Mouse (Mus musculus): ENCODE measurements around the gene Prr5l. TPM values are rescaled to one million over a fixed set of nuclear protein-coding genes. Genes with fewer than 3 reads are reported as not detected.
A peak's percentile ranks its signal among the peaks of the same experiment; 100 is the strongest.

Prr5l gene
- total RNA-seq, 2 experiments from 2014 or later: not detected

DNA sequence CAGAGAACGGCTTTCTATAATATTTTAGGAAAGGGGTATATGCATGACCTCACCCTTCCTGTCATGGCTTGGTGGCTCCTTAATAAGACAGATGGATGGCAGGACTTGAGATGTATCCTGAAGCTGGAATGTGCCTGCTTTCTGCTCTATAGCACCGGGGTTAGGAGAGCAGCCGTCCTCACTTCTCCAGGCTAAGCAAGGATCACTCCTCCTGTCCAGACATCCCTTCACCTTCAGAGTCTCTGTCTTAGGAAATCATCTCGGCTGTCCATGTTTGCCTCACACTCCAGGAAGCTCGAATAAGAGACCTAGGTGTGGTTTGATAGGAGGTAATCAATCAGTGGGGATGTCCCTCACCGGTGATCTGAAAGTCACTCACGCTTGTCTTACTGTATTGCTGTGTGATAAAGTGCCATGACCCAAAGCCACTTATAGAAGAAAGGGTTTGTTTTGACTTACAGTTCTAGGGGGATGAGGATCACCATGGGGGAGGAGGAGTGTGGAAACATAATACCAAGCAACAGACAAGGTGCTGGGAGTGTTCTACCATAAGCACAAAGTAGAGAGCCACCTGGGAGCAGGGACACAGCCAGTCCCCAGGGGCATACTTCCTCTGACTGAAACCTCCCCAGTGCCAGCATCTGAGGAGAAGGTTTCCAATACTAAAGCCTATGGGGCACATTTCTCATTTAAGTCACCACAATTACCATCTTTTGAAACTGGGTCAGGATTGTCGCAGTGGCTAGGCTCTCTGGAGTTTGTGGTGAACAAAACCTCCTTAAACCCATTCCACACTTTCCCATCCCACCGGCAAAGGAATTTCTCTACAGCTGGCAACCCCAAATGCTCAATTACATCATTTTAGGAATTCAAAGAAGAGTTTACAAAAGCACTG is 57.4 kb downstream of the Prr5l start:
- ATAC-seq (replicated peaks; ENCODE audit: poor library complexity, severe bottlenecking): no peak

DNA sequence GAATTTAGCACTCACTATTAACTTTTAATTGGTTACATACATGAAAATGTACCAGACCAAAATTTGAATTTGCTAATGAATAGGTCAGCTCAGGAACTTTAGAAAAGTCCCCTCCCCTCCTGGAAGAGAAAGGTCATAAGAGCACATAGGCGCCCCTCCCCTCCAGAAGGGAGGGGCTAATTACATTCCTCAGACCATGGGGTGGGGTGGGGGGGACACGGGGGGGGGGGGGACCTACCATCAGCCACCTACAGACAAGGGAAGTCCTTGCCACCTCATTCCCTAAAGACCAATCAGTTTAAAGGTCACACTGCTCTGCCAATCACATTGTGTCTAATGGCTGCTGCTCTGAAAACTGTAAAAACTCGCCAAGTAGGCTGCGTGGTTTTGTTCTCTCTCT is 59.0 kb downstream of the Prr5l start:
- ATAC-seq (replicated peaks; ENCODE audit: poor library complexity, severe bottlenecking): no peak

DNA sequence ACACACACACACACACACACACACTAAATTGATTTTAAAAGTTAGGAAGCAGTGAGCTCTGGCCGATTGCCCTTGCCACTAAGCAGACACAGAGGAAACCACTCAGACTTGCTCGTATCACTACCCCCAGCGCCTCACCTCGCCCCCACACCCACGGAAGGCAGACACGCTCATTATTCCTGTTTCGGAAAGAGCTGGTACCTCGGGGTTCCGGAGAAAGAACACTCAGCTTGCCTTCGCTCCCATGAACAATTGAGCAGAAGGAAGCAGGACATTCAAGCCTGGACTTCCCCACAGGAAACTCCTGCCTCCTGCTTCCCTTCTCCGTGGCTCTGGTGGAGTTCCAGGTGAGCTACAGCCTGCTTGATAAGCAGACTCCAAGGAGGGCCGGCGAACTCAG is 60.0 kb downstream of the Prr5l start:
- 0 out of 2 replicates have a peak, but pooled peaks have one; percentile 25 for ATAC-seq (replicated peaks; ENCODE audit: poor library complexity, severe bottlenecking)

DNA sequence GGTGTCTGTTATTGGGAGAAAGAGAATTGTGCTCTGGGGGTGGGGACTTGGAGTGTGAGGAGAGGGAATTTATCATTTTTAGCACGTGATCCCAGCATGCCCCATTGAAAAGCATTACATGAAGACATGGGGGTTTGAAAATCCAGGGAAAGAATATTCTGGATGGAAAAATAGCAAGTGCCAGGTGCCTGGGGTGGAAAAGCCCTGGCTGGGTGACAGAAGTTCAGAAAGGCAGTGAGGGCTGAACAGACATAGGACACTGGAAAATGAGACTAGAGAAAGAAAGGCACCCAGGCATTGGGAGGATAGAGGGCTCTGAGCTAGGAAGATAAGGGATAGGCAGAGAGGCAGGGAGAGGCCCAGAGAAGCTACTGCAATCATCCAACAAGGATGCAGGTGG is 62.0 kb downstream of the Prr5l start:
- no peak for ATAC-seq (replicated peaks; ENCODE audit: poor library complexity, severe bottlenecking)

DNA sequence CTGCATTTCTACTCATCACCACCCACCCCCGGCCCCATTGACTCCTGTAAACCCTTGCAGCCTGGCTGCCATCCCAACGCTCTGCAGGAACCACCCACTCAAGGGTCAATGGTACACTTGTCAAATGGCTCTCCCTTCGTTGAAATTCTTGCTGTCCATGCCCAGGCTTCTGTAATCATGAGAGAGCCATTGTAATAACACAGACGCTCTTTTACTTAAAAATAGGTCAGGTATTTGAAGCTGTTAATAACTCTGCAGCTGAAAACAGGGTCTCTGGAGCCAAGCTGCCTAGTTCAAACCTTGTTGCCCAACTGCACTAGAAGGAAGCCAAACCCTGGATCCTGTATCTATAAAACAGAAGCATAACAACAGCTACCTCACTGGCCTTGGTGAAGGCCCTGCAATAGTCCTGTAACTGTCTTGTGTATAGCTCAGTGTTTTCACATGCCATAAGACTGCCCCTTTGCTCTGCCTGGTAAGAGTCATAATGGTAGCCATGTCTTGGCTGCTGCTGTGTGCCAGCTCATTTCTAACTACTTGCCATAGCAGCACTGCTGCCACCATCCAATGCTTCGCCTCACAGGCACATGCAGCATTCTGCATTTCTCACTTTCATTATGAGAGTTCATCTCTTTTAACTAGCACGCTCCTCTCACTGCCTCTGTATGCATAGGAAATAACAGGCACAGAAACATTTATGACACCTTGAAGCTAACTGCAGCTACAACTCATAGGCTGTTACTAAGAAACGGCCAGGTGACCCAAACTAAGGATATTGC is 63.7 kb downstream of the Prr5l start:
- no peak for ATAC-seq (replicated peaks; ENCODE audit: poor library complexity, severe bottlenecking)

DNA sequence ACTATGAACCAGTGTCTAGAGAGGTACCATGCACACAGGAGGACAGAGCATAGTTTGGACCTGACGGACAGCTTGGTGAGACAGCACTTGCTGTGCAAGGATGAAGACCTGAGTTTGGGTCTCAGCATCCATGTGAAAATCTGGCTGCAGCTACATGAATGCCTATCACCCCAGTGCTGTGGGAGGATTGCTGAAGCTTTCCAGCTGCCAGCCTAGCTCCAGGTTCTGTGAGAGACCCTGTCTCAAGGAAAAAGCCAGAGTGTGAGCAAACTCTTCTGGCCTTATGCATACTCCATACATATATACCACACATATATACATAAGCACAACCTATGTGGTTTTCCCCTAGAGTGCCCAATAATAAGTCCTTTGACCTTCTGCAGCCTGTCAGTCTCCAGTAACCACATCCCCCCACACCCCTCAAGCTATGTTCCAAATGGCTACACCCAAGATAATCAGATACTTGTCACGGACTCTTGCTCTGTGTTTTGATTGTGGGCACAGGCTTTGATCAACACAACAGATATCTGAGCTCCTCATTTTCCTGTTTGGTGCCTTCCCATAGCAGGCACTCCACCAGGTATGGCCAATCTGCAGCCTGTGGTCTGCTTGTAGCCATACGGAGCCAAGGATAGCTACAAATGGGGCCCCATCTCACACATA is 66.0 kb downstream of the Prr5l start:
- no peak for ATAC-seq (replicated peaks; ENCODE audit: poor library complexity, severe bottlenecking)

DNA sequence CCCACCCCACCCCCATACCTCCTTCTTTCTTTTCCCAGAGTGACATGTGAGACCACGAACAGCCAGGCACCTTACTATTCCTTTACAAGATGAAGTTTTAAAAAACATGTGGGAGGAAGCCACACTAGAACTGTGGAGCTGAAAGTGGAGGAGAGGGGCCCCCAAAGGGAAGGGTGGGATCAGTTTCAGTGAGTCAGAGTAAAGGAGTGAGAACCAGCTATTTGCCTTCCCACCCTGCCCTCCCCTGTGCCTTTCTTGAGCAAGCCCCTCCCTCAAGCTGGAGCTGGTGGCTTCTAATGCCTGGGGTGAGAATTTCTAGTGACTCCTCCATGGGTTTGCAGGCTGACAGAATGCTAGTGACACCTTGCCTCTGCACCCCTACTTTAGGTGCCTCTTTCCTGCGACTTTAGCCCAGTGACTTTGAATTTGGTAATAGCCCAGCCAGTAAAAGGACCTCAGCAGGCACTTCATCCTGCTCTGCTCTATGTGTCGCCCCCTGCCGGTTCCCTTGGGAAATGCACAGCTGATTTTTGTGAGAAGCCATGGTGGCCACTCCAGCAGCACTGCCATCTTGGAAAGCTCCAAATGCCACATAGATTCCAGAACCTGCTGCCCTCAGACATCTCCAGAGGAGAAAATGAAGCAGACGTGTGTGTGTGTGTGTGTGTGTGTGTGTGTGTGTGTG is 67.4 kb downstream of the Prr5l start:
- peak; percentile 73 for ATAC-seq (replicated peaks; ENCODE audit: poor library complexity, severe bottlenecking)

DNA sequence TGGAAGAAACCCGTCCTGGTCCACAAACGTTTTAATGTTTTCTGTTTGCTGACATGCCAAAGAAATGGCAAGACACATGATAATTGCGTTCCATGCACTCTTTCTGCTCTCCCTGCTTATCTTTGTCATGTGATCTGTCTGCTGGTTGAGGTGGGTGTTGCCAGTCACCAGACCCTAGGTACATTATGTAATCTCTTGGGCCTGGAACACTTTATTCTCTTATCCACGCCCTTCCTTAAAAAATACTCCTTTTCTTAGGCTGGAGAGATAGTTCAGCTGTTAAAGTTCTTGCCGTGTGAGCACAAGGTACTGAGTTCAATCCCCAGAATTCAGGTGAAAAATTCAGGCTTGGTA is 68.6 kb downstream of the Prr5l start:
- ATAC-seq (replicated peaks; ENCODE audit: poor library complexity, severe bottlenecking): no peak

DNA sequence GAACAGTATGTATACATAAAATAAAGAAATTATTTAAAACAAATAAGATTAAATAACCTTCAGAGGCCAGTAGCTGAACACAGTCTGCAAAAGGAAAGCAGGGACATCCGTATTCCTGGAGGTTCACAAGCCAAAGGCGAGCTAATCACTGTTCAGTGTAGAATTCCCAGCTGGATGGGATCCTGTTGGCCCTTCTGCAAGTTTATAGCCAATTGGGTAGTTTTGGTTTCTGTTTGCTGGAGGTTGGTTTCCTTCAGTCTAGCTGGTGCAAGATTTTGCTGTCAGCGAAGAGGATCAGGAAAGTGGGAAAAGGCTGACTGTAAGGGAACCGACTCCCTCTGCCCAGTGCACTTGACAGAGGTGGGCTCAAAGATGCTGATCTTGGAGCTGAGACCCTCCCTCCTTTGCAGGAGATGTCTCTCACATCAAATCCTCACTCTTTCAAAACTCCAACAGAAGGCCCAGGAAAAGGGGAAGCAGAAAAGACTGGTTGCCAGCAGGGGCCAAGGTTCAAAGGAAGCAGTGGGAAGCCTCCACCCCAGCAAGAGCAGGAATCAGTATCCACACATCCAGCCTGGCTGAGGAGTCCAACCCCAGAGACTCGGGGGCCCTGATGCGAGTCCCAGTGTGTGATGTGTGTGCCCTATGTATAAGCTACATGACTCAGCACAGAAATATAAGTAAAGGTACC is 69.1 kb downstream of the Prr5l start:
- peak; percentile 30 for ATAC-seq (replicated peaks; ENCODE audit: poor library complexity, severe bottlenecking)

DNA sequence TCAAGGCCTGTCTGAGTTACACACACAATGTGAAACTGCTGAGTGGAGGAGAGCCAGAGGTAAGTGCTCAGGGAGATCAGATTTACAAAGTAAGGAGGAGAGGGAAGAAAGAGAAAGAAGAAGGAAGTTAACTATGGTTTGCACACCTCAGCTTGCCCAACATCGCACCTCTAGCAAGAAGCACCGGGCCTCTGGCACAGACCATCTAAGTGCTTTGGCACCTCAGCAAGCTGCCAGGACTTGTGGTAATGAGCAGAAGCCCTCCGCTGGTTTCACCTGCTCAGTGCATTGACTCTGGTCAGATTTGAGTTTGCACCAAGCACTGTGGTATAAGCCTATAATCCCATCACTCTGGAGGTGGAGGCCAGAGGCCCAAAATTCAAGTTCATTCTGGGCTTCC is 70.9 kb downstream of the Prr5l start:
- no peak for ATAC-seq (replicated peaks; ENCODE audit: poor library complexity, severe bottlenecking)

DNA sequence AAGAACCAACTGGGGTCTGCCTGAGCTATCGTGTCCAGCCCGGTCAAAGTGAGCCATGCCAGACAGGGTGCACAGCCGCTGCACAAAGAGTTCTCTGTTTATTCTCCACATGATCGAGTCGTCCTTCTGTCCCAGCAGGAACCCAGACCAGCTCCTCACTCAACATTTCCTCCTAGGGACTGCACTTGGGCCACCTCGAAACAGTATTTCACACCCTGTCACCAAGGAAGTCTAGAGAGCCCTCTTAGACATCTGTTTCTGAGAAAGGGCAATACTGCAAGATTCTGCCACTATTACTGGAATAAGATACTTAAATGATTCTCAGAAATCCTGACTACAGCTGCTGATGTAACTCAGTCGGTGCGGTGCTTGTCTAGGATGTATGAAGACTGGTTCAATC is 72.1 kb downstream of the Prr5l start:
- ATAC-seq (replicated peaks; ENCODE audit: poor library complexity, severe bottlenecking): 0 out of 2 replicates have a peak, but pooled peaks have one; percentile 6

DNA sequence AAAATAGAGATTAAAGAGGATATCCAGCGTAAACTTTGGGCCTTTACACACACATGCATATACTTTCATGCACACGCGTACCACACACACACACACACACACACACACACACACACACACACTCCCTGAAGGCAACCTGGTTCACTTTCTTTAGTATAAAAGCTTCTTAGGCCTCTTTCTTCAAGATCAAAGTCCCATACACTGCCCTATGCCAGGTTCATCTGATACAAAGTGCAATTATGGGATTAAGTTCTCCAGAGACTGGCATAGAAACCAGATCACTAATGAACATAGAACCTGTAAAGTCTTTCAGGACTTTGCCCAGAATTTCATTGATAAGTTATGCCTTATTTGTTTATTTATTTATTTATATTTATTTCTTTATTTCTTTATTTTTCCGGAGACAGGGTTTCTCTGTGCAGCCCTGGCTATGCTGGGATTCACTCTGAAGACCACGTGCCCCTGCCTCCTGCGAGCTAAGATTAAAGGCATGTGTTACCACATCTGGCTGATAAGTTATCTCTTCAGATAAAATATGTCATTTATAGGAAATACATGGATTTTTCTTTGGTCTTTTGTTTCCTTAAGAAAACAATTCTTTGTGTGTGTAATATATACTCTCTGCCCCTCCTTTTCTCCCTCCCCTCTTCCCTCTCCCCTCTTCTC is 73.1 kb downstream of the Prr5l start:
- ATAC-seq (replicated peaks; ENCODE audit: poor library complexity, severe bottlenecking): no peak

DNA sequence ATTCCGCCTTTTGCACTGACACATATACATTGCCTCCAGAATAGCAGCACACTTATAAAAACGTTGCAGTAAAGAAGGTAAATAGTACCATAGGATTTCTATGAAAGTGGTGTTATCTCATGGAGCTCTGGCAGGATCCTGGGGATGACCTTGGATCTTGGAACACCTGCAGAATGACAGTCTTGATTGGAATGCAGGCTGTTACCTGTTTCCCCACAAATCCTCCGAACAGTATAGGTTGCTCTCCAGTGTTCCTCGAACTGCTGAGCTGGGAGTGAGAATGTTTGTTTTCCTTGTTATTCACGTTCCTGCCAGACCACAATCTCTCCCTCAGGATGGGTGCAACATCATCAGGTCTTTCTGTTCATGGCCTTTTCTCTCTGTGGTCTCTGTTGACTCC is 75.1 kb downstream of the Prr5l start:
- no peak for ATAC-seq (replicated peaks; ENCODE audit: poor library complexity, severe bottlenecking)

DNA sequence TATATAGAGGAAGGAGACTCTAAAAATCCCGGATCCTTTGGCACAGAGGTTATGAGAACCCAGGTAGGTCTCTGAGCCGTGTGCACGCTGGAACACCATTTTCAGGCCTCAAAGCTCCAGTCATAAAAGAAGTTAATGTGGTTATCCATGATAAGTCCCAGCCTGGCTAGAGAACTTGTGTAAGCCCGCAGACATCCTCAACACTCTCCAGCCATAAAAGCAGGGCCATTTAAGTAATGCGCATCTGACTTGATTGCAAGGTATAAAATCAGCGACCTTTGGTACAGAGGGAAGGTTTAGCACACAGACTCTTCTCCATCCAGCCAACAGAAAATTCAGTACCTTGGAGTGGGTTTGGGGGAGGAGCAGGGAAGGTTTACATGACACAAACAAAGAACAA is 80.6 kb downstream of the Prr5l start:
- no peak for ATAC-seq (replicated peaks; ENCODE audit: poor library complexity, severe bottlenecking)

DNA sequence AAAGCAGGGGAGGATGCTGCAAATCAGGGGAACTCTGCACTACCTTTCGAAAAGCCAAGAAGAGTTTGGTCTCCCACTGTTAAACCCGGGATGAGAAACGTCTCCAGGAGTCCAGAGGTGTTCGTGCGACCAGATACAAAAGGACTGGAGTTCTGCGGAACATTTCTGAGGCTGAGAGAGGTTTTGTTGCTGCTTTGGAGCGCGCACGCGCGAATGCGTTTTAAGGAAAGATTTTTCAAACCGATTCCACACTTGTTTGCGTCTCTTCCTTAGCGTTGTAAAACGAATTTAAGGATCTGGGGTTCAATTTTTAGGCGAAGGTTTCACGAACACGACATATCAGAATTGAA is 85.0 kb downstream of the Prr5l start:
- no peak for ATAC-seq (replicated peaks; ENCODE audit: poor library complexity, severe bottlenecking)

DNA sequence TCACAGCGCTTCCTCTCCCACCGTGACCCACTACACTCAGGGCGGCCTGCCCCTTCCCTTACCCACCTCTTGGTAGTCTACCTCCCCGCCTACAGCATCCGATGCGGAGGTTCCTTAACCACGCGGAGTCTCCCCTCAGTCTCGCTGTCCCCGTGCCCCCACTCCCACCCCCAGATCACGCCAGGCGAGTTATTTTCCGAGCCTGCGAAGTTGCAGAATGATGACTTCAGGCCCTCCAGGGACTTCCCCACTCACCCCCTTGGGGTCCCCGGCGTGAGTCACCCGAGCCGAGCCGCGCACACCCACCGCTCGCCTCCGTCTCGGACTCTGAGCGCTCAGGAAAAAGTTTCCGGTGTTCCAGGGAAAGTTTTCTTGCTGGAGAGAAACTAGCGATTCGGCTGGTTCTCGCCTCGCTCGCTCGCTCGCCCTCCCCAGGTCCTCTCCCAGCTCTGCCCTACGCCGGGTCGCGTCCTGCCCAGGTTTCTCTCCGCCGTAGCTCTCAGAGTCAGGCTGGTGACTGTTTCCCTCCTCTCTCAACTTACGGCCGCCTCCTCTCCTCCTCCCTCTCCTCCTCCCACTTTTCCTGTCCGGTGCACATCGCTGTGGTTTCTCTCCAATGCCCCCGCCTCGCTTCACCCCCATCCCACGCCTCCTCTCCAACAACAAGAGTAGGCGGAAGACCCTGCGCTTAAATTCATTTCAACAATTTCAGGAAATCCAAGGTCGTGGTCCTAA is 85.5 kb downstream of the Prr5l start:
- peak; percentile 31 for ATAC-seq (replicated peaks; ENCODE audit: poor library complexity, severe bottlenecking)

DNA sequence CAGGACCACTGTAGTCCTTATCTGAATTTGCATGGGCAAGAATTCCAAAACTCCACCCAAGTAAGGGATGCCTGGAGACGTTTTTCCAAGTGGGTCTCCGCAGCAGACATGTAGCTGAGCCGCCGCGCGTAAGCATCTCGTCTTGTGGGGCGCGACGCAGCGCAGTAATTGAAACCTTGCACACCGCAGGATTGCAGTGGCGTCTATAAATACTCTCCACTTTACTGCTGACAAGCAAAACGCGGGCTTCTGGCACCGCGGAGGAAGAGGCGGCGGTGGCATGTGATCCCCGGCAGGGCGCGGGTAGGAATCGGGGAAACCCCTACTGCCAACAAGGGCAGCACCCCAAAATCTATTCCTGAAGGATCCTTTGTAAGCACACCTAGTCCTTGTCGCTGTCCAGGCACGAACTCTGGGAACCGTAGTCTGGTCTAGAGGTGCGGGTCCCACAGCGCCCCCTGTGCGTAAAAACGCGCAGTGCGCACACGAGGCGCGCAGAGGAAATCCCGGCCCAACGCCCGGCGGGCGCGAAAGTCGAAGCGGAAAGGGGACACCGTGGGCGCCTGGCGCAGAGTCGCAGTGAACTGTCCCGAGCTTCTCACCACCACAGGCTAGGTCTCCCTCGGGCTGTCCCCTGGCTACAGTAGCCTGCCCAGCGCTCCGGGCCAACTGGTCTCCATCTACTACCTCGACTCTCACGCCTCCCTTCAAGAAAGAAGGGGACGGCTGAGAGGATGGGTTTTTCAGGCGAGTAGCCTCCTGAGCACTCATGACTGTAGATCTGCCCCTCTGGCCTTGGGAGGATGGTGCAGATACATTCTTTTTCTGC is 86.3 kb downstream of the Prr5l start:
- peak; percentile 81 for ATAC-seq (replicated peaks; ENCODE audit: poor library complexity, severe bottlenecking)

DNA sequence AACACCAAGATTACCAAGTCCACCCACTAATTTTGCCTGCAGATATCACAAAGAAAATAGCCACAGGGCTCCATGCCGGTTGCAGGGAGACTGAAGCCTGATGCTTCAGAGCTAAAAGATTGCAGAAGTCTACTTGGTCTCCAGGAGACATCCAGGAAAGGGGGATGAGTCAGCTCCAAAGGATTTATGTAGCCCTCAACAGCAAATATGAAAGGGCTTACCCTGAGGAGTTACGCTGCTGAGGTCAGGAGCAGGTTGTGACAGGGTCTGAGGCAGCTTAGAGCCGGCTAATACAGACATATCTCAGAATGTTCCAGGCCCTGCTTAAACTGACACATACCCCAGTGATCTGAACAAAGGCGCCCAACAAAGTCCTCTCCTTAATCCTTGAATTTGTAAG is 90.7 kb downstream of the Prr5l start:
- ATAC-seq (replicated peaks; ENCODE audit: poor library complexity, severe bottlenecking): no peak

Data from granulocyte monocyte progenitor cell, adult 5-6 weeks (primary cell).